In genomic region chr11:101052751-101053473, GRCm38 (mm10) we compare ENCODE assay signal across 9 mouse cellular contexts. TPM values are rescaled to one million over a fixed set of nuclear protein-coding genes. Genes with fewer than 3 reads are reported as not detected.
DNase-seq lines count a peak whose midpoint lies in the region; ATAC-seq lines count a peak whose summit lies in the region.
"Had no signal": no experiment of that assay in that cellular context is flagged by ENCODE, and none has a peak within 500 bp of the region (broad histone marks: within the 10 kb centered on the region; RNA-seq: fewer than 3 reads in every experiment).

No protein-coding gene starts in this region.

- WGBS in heart, embryonic 12.5 days: 94% methylated on average over 10 of the region's 10 CpGs
- 93% methylated on average over 10 of the region's 10 CpGs for WGBS in forebrain, embryonic 11.5 days

- DNase-seq in heart, adult 11 months: peak; percentile 98
- DNase-seq in gastrocnemius, adult 18-20 months (ENCODE audit: low spot score): peak; percentile 80
- peak; percentile 67 for DNase-seq in heart, postnatal 25 days (ENCODE audit: low spot score)
- DNase-seq in skeletal muscle tissue, adult 2 months (ENCODE audit: low read depth, low spot score): peak; percentile 81
- no peak for DNase-seq in forebrain, embryonic 11.5 days (ENCODE audit: low spot score)
- no peak for DNase-seq in embryo, embryonic 11 days

- H3K4me2 ChIP-seq in heart, embryonic 12.5 days: no peak overlapping the region
- no peak overlapping the region for H3K4me2 ChIP-seq in forebrain, embryonic 11.5 days (ENCODE audit: low read depth, low read length, severe bottlenecking)

- H3K9ac ChIP-seq in heart, embryonic 12.5 days: no peak overlapping the region
- no peak overlapping the region for H3K9ac ChIP-seq in forebrain, embryonic 11.5 days (ENCODE audit: low read length)

- no peaks in the 10 kb centered on the region for H3K27me3 ChIP-seq in heart, embryonic 12.5 days (replicated peaks)
- no peaks in the 10 kb centered on the region for H3K27me3 ChIP-seq in forebrain, embryonic 11.5 days (ENCODE audit: control insufficient read depth, insufficient read depth, low read length)

- H3K4me3 ChIP-seq in heart, embryonic 12.5 days: no peak overlapping the region
- H3K4me3 ChIP-seq in forebrain, embryonic 11.5 days (ENCODE audit: low read depth, low read length): no peak overlapping the region

- intact Hi-C loops in heart, postnatal 25 days (cut with DNase I): no loop called here

- no peak for ATAC-seq in heart, embryonic 12.5 days (ENCODE audit: insufficient number of reproducible peaks, low FRiP score)
- ATAC-seq in erythroblast, adult 5-6 weeks (replicated peaks; ENCODE audit: low FRiP score, poor library complexity, severe bottlenecking): no peak
- ATAC-seq in forebrain, embryonic 11.5 days (replicated peaks; ENCODE audit: low FRiP score): no peak

- H3K36me3 ChIP-seq in heart, embryonic 12.5 days: peaks cover 78% of the 10 kb centered on the region
- no peaks in the 10 kb centered on the region; the same call in 1 of the 2 replicates for H3K36me3 ChIP-seq in forebrain, embryonic 11.5 days (ENCODE audit: control insufficient read depth, insufficient read depth, low read length)

- H3K4me1 ChIP-seq in heart, embryonic 12.5 days (replicated peaks): peaks cover 27% of the 10 kb centered on the region
- no peaks in the 10 kb centered on the region for H3K4me1 ChIP-seq in forebrain, embryonic 11.5 days (replicated peaks; ENCODE audit: control insufficient read depth, insufficient read depth, low read length)

- H3K9me3 ChIP-seq in heart, embryonic 12.5 days (replicated peaks): peaks cover 4% of the 10 kb centered on the region
- no peaks in the 10 kb centered on the region for H3K9me3 ChIP-seq in forebrain, embryonic 11.5 days (ENCODE audit: control insufficient read depth, low read length)

- H3K27ac ChIP-seq in heart, embryonic 12.5 days (ENCODE audit: poor library complexity, severe bottlenecking): no peak overlapping the region
- H3K27ac ChIP-seq in forebrain, embryonic 11.5 days (ENCODE audit: low read depth, low read length): no peak overlapping the region

RNA-seq across cellular contexts. Expression of gene Naglu, which starts 16.9 kb away (rescaled TPM):
- 17.5 and 18.1 TPM in 2 replicates for polyA plus RNA-seq in heart, embryonic 12.5 days (2016; fragmentation: Nextera tagmentation; extraction: Ambion mirVana)
- 1 to 10 TPM; 3.9 TPM for total RNA-seq in gastrocnemius, adult 18-20 months (2021)
- total RNA-seq in heart, postnatal 25 days (2021): 1 to 10 TPM; 8.0 to 8.7 TPM
- total RNA-seq in erythroblast, adult 5-6 weeks (2015; ENCODE audit: low replicate concordance): 3.1 and 3.7 TPM in 2 replicates
- 2.0 and 2.8 TPM in 2 replicates for total RNA-seq in erythroblast, adult 5-6 weeks (2017; ENCODE audit: low replicate concordance)
- polyA plus RNA-seq in forebrain, embryonic 11.5 days (2014; fragmentation: Nextera tagmentation; extraction: Ambion mirVana): 6.9 and 7.8 TPM in 2 replicates

RNA-seq across cellular contexts. Expression of gene Hsd17b1, which starts 25.3 kb away (rescaled TPM):
- polyA plus RNA-seq in heart, embryonic 12.5 days (2016; fragmentation: Nextera tagmentation; extraction: Ambion mirVana): not detected in 2 replicates
- total RNA-seq in gastrocnemius, adult 18-20 months (2021): under 1 TPM; 0.16 to 0.33 TPM
- total RNA-seq in heart, postnatal 25 days (2021): under 1 TPM; 0.55 to 0.64 TPM
- 2.1 TPM in 1 of 2 replicates, not detected in the other for total RNA-seq in erythroblast, adult 5-6 weeks (2015; ENCODE audit: low replicate concordance)
- total RNA-seq in erythroblast, adult 5-6 weeks (2017; ENCODE audit: low replicate concordance): 1.9 TPM in 1 of 2 replicates, not detected in the other
- 0.19 TPM in 1 of 2 replicates, not detected in the other for polyA plus RNA-seq in forebrain, embryonic 11.5 days (2014; fragmentation: Nextera tagmentation; extraction: Ambion mirVana)
- polyA plus RNA-seq: midbrain, postnatal 0 days had no signal

RNA-seq across cellular contexts. Expression of gene Coasy, which starts 29.5 kb away (rescaled TPM):
- polyA plus RNA-seq in heart, embryonic 12.5 days (2016; fragmentation: Nextera tagmentation; extraction: Ambion mirVana): 27.2 and 30.4 TPM in 2 replicates
- 1 to 10 TPM; 7.3 to 7.7 TPM for total RNA-seq in gastrocnemius, adult 18-20 months (2021)
- 10 to 100 TPM; 15.8 to 17.1 TPM for total RNA-seq in heart, postnatal 25 days (2021)
- total RNA-seq in erythroblast, adult 5-6 weeks (2015; ENCODE audit: low replicate concordance): 6.7 and 7.5 TPM in 2 replicates
- 3.8 and 9.6 TPM in 2 replicates for total RNA-seq in erythroblast, adult 5-6 weeks (2017; ENCODE audit: low replicate concordance)
- 50.4 and 51.5 TPM in 2 replicates for polyA plus RNA-seq in forebrain, embryonic 11.5 days (2014; fragmentation: Nextera tagmentation; extraction: Ambion mirVana)

RNA-seq across cellular contexts. Expression of gene Mlx, which starts 34.2 kb away (rescaled TPM):
- polyA plus RNA-seq in heart, embryonic 12.5 days (2016; fragmentation: Nextera tagmentation; extraction: Ambion mirVana): 36.2 and 37.3 TPM in 2 replicates
- total RNA-seq in gastrocnemius, adult 18-20 months (2021): 10 to 100 TPM; 12.3 to 14.4 TPM
- 10 to 100 TPM; 19.1 to 21.4 TPM for total RNA-seq in heart, postnatal 25 days (2021)
- total RNA-seq in erythroblast, adult 5-6 weeks (2015; ENCODE audit: low replicate concordance): 20.5 and 26.9 TPM in 2 replicates
- 18.4 and 23.7 TPM in 2 replicates for total RNA-seq in erythroblast, adult 5-6 weeks (2017; ENCODE audit: low replicate concordance)
- 41.8 and 44.3 TPM in 2 replicates for polyA plus RNA-seq in forebrain, embryonic 11.5 days (2014; fragmentation: Nextera tagmentation; extraction: Ambion mirVana)

RNA-seq across cellular contexts. Expression of gene Psmc3ip, which starts 42.3 kb away (rescaled TPM):
- polyA plus RNA-seq in heart, embryonic 12.5 days (2016; fragmentation: Nextera tagmentation; extraction: Ambion mirVana): 20.8 and 21.3 TPM in 2 replicates
- 1 to 10 TPM; 1.7 to 2.0 TPM for total RNA-seq in gastrocnemius, adult 18-20 months (2021)
- 1 to 10 TPM; 3.1 TPM for total RNA-seq in heart, postnatal 25 days (2021)
- 2.7 and 4.4 TPM in 2 replicates for total RNA-seq in erythroblast, adult 5-6 weeks (2015; ENCODE audit: low replicate concordance)
- total RNA-seq in erythroblast, adult 5-6 weeks (2017; ENCODE audit: low replicate concordance): 4.1 and 13.7 TPM in 2 replicates
- polyA plus RNA-seq in forebrain, embryonic 11.5 days (2014; fragmentation: Nextera tagmentation; extraction: Ambion mirVana): 74.1 and 79.7 TPM in 2 replicates

Comparison
In these comparisons a context has a peak if more than half of its experiments do, and no peak if none do; other contexts are left out.
1. DNase-seq: peak in heart, adult 11 months (single experiment), gastrocnemius, adult 18-20 months (single experiment), heart, postnatal 25 days (single experiment) and skeletal muscle tissue, adult 2 months (single experiment); none in forebrain, embryonic 11.5 days (single experiment) and embryo, embryonic 11 days (single experiment).